Mouse (Mus musculus) olfactory bulb, adult 2 months (tissue): ENCODE measurements around the gene Cfap43. TPM values are rescaled to one million over a fixed set of nuclear protein-coding genes. Genes with fewer than 3 reads are reported as not detected.
A peak's percentile ranks its signal among the peaks of the same experiment; 100 is the strongest.

Source experiments
- H3K27ac ChIP-seq: fragments of 200-500 bp; 2 replicates; pipeline ENCODE4 v1.5.1; 2012; ENCODE audit warnings: low read depth, low read length; ENCODE audit not compliant: insufficient read depth
- H3K4me1 ChIP-seq: fragments of 200-500 bp; 2 replicates; pipeline ENCODE4 v1.6.1; 2012; ENCODE audit warnings: low read length; ENCODE audit not compliant: control insufficient read depth, insufficient read depth
- H3K4me3 ChIP-seq: fragments of 200-500 bp; 2 replicates; pipeline ENCODE4 v1.5.1; 2012; ENCODE audit warnings: mild to moderate bottlenecking, low read depth, low read length, moderate library complexity; ENCODE audit not compliant: insufficient read depth
- CTCF ChIP-seq: fragments of 200-500 bp; IDR thresholded peaks from 2 replicates; pipeline ENCODE4 v1.5.1; 2012; ENCODE audit warnings: low read depth, mild to moderate bottlenecking, low read length, moderate library complexity; ENCODE audit not compliant: insufficient read depth
- POLR2A ChIP-seq: fragments of 200-500 bp; IDR thresholded peaks from 2 replicates; pipeline ENCODE4 v1.6.1; 2012; ENCODE audit warnings: mild to moderate bottlenecking, low read depth, low read length, moderate library complexity; ENCODE audit not compliant: insufficient read depth
- WGBS: fragments of 180-500 bp; shearing (Covaris S2); methylation state at CpG from one replicate; pipeline ENCODE4 v1.1.7; 2018; 5-methylcytosine and 5-hydroxymethylcytosine counted together
- polyA plus RNA-seq: library from polyadenylated mRNA; stranded (reverse); fragments of >200 nt; gene quantifications from 2 replicates; pipeline ENCODE4 v1.2.4, GENCODE M21; 2012; ENCODE audit warnings: low replicate concordance; ENCODE audit not compliant: missing spikeins, insufficient read depth, insufficient read length

The Cfap43 gene
- polyA plus RNA-seq, 1 experiment: not detected

DNA sequence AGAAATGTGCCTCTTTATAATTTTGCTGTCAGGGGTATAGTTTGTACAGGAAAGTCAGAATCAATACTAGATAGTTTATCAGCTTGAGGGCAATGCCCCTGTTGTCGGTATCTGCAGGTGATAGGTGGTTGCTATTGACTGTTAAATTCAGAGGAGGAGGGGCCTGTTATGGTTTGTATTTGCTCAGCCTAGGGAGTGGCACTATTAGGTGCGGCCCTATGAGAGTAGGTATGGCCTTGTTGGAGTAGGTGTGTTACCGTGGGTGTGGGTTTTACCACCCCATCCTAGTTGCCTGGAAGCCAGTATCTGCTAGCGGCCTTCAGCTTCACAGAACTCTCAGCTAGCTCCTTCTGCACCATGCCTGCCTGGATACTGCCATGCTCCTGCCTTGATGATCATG lies 165.2 kb downstream of the Cfap43 start:
- TF ChIP-seq POLR2A: no peak
- no peak for TF ChIP-seq CTCF
- 96% methylated on average over 4 of the region's 4 CpGs for WGBS
- Histone ChIP-seq H3K4me3 (no peak overlapping the region), H3K27ac (no peak overlapping the region), H3K4me1 (no peaks in the 10 kb centered on the region)

DNA sequence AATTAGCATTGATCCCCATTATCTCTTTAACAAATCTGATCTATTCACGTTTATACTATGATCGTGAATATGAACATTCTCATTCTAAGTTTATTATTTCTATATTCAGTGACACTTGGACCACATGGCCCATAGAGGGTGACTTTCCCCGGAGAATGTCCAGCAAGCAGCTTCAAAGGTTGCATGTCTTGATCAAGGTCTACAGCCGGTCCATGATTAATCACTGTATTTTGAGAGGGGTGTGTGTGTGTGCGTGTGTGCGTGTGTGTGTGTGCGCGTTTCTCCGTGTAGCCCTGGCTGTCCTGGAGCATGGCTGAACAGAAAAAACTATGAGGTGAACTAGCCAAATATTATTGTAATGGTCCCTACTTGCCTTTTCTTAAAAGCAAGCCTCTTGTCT lies 166.6 kb downstream of the Cfap43 start:
- Histone ChIP-seq H3K27ac (no peak overlapping the region), H3K4me3 (no peak overlapping the region), H3K4me1 (no peaks in the 10 kb centered on the region)
- TF ChIP-seq CTCF: no peak
- no peak for TF ChIP-seq POLR2A
- whole genome bisulfite sequencing: 95% methylated on average over 9 of the region's 9 CpGs

DNA sequence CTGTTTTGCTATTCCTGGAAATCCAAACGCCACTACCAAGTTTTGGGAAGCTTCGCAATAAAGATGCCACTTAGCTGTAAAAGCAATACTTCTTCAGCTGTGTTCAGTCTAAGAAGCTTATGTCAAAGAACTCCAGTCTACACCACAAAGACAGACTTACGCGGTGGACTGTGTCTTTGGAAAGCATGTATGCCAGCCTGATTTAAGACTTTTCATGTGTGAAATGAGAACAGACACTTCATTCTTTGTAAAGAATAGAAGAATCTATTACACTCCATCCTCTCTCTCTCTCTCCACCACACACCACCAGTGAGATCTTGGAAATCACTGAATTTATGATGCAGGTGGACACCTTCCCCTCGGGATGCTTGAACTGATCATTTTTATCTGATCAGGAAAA lies 168.7 kb downstream of the Cfap43 start:
- 56% methylated on average over 5 of the region's 5 CpGs for WGBS
- TF ChIP-seq CTCF (no peak), POLR2A (no peak)
- H3K4me1 ChIP-seq: peaks cover 4% of the 10 kb centered on the region

DNA sequence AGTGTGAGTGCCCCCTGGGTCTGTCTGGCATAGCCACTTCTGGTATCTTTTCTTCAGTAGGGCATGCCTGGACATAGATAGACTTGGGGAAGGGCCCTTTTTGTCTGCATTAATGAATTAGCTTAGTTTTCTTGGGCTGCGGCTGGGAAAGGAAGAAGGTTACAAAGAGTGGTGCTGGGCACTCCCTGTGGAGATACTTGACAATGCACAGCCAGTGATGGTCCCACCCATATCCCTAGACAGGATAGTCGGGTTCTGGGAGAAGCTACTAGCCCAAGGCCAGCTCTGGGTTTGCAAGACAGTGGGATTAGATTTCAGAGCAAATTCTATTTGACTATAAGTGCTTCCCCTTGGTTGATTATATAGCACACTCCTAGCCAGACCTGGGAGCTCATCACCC lies 170.1 kb downstream of the Cfap43 start:
- Histone ChIP-seq H3K27ac (no peak overlapping the region), H3K4me1 (peaks cover 4% of the 10 kb centered on the region), H3K4me3 (no peak overlapping the region)
- WGBS: 82% methylated on average over 2 of the region's 2 CpGs
- TF ChIP-seq POLR2A (no peak), CTCF (no peak)

More for the DNA sequence above, 168.7 kb downstream of the Cfap43 start:
- no peak overlapping the region for H3K4me3 ChIP-seq
- no peak overlapping the region for H3K27ac ChIP-seq

DNA sequence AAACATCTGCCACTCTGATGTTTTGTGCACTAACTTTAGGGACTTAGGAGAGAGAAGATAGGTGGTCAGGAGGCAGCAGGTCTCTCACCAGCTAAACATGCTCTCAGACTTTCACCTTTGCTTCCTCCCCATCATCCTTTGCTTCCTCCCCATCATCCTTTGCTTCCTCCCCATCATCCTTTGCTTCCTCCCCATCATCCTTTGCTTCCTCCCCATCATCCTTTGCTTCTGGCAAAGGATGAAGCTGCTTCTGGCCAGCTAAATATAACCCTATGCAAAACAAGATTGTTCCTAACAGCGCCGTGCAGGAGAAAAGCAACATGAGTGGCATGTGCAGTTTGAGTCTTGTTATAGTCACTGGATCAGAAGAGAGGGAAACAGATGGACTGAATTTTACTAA lies 172.0 kb downstream of the Cfap43 start:
- TF ChIP-seq POLR2A: no peak
- TF ChIP-seq CTCF: no peak
- 88% methylated on average over 2 of the region's 2 CpGs for WGBS
- Histone ChIP-seq H3K4me1 (peaks cover 4% of the 10 kb centered on the region), H3K27ac (no peak overlapping the region), H3K4me3 (no peak overlapping the region)

DNA sequence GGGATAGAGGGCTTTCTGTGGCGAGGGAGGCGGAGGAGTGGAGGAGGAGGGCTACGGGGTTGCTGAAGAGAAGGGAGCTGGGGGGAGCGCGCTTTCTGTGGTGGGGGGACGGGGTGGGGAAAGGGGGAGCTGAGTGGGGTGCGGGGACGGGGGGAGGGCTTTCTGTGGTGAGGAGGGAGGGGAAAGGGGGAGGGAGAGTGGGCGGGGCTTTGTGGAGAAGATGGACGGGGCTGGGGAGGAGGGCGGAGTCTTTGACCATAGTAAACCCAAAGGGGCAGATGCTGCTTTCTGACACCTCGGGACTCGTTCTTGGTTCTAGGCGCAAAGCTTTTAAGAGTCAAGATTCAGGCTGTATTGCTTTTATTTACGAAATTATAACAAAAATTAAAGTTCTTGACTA lies 187.2 kb downstream of the Cfap43 start:
- peak overlapping the region; percentile 99 for H3K4me3 ChIP-seq
- TF ChIP-seq CTCF (no peak), POLR2A (no peak)

DNA sequence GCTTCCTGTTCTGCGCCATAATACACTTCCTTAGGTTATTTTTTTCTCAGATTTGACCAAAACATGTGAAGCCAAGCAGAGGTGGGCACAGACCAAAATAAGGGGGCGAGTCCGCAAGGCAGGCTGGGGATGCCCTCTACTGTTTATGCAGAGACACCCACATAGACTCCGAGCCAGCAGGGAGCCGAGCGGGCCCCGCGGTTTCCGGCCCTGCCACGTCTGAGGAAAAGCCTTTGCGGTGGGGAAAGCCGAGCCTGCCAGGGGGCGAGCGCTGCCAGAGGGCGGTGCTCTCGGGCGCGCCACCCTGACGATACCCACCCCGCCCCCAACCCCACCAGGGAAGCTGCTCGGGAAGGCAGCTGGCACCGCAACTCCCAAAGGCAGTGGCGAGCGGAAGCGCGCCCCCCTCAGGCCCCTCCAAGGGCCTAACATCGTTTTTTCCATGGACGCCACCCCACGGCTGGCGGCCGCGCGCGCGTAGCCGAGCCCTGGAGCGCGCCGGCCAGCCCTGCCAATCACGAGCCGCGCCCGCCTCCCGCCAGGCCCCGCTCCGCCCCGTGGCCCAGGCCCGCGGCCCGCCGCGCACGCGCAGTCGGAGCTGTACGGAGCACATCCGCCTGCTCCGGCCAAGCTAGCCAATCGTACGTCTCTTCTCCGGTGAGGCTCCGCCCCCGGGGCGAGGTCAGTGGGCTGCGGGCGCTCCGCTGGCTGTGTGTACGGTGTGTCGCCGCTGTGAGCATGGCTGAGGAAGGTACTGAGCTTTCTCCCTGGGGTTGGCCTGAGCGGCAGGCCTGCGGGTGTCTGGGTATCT lies 187.8 kb downstream of the Cfap43 start, which contains the start of gene Sfr1:
Gene Sfr1 (plus strand): TSS at position 612 of the 811 bp plus-strand sequence.
- Histone ChIP-seq H3K27ac (peak within 1 kb of the TSS; percentile 87), H3K4me3 (peak within 1 kb of the TSS; percentile 99), H3K4me1 (peaks cover 4% of the 10 kb centered on the region; the same call in 1 of the 2 replicates)
- WGBS: under 1% methylated on average over 72 of the region's 72 CpGs
- peak; percentile 92 for TF ChIP-seq POLR2A
- TF ChIP-seq CTCF: no peak

More for the DNA sequence above, 187.2 kb downstream of the Cfap43 start:
- peak overlapping the region; percentile 87; the same call in 1 of the 2 replicates for H3K27ac ChIP-seq
- H3K4me1 ChIP-seq: peaks cover 4% of the 10 kb centered on the region; the same call in 1 of the 2 replicates
- WGBS: 3% methylated on average over 14 of the region's 15 CpGs

DNA sequence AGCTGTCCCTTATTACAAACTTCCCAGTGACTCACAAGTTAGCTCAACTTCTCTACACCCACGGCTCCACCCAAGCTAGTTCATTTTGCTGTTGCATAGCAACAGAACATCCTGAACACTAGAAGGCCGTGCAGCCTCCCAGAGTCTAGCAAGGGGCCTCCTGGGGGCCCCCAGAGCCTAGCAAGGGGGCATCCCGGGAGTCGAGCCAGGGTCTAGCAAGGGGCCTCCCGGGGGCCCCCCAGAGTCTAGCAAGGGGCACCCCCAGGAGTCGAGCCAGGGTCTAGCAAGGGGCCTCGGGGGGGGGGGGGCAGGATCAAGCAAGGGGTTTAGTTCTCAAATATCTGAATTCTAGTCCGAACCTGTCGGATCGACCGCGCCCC lies 188.4 kb downstream of the Cfap43 start:
- TF ChIP-seq CTCF: no peak
- TF ChIP-seq POLR2A: no peak
- under 1% methylated on average over 12 of the region's 12 CpGs for WGBS
- Histone ChIP-seq H3K4me3 (peak overlapping the region; percentile 57), H3K4me1 (peaks cover 7% of the 10 kb centered on the region), H3K27ac (peak overlapping the region; percentile 87)

DNA sequence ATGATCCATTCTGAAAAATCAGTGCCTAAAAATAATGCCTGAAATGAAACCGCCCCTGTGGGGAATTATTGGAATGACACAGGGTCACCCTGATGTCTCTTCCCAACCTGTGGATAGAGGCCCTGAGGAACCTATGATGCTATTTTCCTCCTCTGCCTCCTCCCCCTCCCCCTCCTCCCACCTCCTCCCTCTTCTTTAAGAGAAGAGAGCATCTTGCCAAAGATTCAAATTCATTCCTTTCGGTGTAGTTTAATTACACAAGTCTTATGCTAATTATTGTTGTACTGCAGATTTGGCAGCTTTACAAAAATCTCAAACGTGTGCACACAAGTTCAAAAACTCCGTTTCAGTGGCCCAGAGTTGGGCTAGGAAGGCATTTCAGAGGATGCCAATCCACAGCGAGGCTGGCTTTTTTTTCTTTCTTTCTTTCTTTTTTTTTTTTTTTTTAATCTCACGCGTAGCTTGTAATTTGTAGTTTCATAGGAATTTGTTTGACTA lies 193.4 kb downstream of the Cfap43 start:
- no peak overlapping the region for H3K4me3 ChIP-seq
- peaks cover 3% of the 10 kb centered on the region for H3K4me1 ChIP-seq
- no peak overlapping the region for H3K27ac ChIP-seq
- WGBS: 22% methylated on average over 7 of the region's 7 CpGs
- TF ChIP-seq POLR2A: no peak
- no peak for TF ChIP-seq CTCF
